Mouse (Mus musculus) forebrain, embryonic 14.5 days (tissue): ENCODE data around the gene Actn2. TPM values are rescaled to one million over a fixed set of nuclear protein-coding genes. Genes with fewer than 3 reads are reported as not detected.

Experiments used
- ATAC-seq: fragments of 200-750 bp; cut with Nextera tagmentation; 2 replicates; pipeline ENCODE4 v1.8.0; 2017; ENCODE audit warnings: mild to moderate bottlenecking, moderate library complexity
- DNase-seq: peaks from one replicate; pipeline ENCODE4 v3.0.0-alpha.2; 2015; ENCODE audit warnings: low spot score
- H3K27ac ChIP-seq: fragments of 300-500 bp; sonication (generic); 2 replicates; pipeline ENCODE4 v1.5.1; 2014; ENCODE audit warnings: low read depth, mild to moderate bottlenecking, control low read depth, low read length, moderate library complexity
- H3K27me3 ChIP-seq: fragments of 300-500 bp; sonication (generic); replicated peaks from 2 replicates; pipeline ENCODE4 v1.6.1; 2014; ENCODE audit warnings: low read length, control low read depth, mixed read lengths; ENCODE audit not compliant: control insufficient read depth, insufficient read depth
- H3K36me3 ChIP-seq: fragments of 300-500 bp; sonication (generic); 2 replicates; pipeline ENCODE4 v1.6.1; 2014; ENCODE audit warnings: low read length, control low read depth; ENCODE audit not compliant: control insufficient read depth, insufficient read depth
- H3K4me1 ChIP-seq: fragments of 300-500 bp; sonication (generic); 2 replicates; pipeline ENCODE4 v1.6.1; 2014; ENCODE audit warnings: antibody characterized with exemption, low read length, control low read depth; ENCODE audit not compliant: control insufficient read depth, insufficient read depth
- H3K4me2 ChIP-seq: fragments of 300-500 bp; sonication (generic); 2 replicates; pipeline ENCODE4 v1.6.1; 2014; ENCODE audit warnings: mild to moderate bottlenecking, control low read depth, low read length
- H3K4me3 ChIP-seq: fragments of 300-500 bp; sonication (generic); 2 replicates; pipeline ENCODE4 v1.5.1; 2014; ENCODE audit warnings: low read depth, low read length, control low read depth
- H3K9ac ChIP-seq: fragments of 300-500 bp; sonication (generic); 2 replicates; pipeline ENCODE4 v1.6.1; 2014; ENCODE audit warnings: mild to moderate bottlenecking, low read length, control low read depth, moderate library complexity
- H3K9me3 ChIP-seq: fragments of 300-500 bp; sonication (generic); replicated peaks from 2 replicates; pipeline ENCODE4 v1.6.1; 2016; ENCODE audit warnings: low read length, control low read depth, mixed read lengths; ENCODE audit not compliant: control insufficient read depth
- WGBS: fragments of 180-500 bp; shearing (Covaris S2); extraction: QIAGEN DNeasy Blood & Tissue Kit; methylation state at CpG from one replicate; pipeline ENCODE4 v1.1.7; 2014; 5-methylcytosine and 5-hydroxymethylcytosine counted together
- polyA plus RNA-seq: library from polyadenylated mRNA; unstranded; fragments of >200 nt; fragmentation: Nextera tagmentation; extraction: Ambion mirVana; gene quantifications from 2 replicates; pipeline ENCODE4 v1.2.1, GENCODE M21; 2014

The Actn2 gene
- polyA plus RNA-seq, 1 experiment from 2014 or later, result 1.7 TPM

GRCm38 (mm10) chr13:12356184-12356583 is 15.6 kb upstream of the Actn2 start:
- ATAC-seq (no peak), DNase-seq (no peak)
- no peaks in the 10 kb centered on the region for H3K27me3 ChIP-seq
- H3K9ac ChIP-seq, result no peak overlapping the region
- H3K4me3 ChIP-seq, result no peak overlapping the region
- H3K36me3 ChIP-seq, result no peaks in the 10 kb centered on the region
- H3K4me2 ChIP-seq, result no peak overlapping the region
- 79% methylated on average over 4 of the region's 4 CpGs for WGBS
- no peaks in the 10 kb centered on the region for H3K4me1 ChIP-seq
- H3K9me3 ChIP-seq, result no peaks in the 10 kb centered on the region
- no peak overlapping the region for H3K27ac ChIP-seq

GRCm38 (mm10) chr13:12349197-12349824 is 8.8 kb upstream of the Actn2 start:
- WGBS, result 82% methylated on average over 13 of the region's 13 CpGs
- ATAC-seq (no peak), DNase-seq (no peak)
- Histone ChIP-seq H3K4me1 (no peaks in the 10 kb centered on the region), H3K27ac (no peak overlapping the region), H3K36me3 (no peaks in the 10 kb centered on the region), H3K27me3 (no peaks in the 10 kb centered on the region), H3K9ac (no peak overlapping the region), H3K9me3 (no peaks in the 10 kb centered on the region), H3K4me2 (no peak overlapping the region), H3K4me3 (no peak overlapping the region)

DNA sequence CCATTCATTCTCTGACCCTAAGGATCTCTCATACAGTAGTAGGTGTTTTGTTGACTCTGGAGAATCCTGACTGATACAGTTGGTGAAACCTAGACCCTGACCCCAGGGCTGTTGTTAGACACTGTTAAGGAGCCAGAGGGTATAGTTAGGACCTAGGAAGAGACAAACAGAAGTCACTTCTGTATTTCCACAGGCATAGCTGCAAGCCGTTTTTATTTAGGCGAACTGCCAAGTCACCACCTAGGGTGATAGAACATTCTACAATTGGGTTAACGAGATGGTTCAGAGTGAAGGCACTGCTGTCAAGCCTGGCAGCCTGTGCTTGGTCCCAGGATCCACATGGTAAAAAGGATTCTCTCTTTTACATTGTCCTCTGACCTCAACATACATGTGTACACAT is 6.3 kb upstream of the Actn2 start:
- Histone ChIP-seq H3K9ac (no peak overlapping the region), H3K4me2 (no peak overlapping the region), H3K4me3 (no peak overlapping the region), H3K4me1 (no peaks in the 10 kb centered on the region), H3K9me3 (no peaks in the 10 kb centered on the region), H3K27ac (no peak overlapping the region), H3K27me3 (no peaks in the 10 kb centered on the region; the same call in 1 of the 2 replicates), H3K36me3 (no peaks in the 10 kb centered on the region)
- 50% methylated on average over 3 of the region's 3 CpGs for WGBS
- DNase-seq (no peak), ATAC-seq (no peak)

DNA sequence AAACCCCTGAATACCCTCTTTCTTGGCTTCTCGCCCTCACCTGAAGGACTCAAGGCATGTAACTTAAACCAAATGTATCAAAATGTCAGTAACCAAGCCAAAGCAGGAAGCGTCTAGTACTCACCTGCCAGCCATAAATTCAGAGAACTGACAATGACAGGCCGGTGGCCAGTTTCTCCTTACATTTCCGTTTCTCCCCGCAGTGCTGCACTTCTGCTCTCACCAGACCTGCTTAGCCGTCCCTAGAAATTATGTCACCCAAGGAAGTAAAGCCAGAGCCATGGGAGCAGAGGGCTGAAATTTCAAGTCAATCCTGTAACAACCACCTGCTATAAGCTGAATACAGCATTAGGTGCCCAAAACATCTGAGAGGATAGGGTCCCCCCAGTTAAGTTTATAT is 887 bp upstream of the Actn2 start:
- H3K4me1 ChIP-seq, result peaks cover 3% of the 10 kb centered on the region
- H3K4me2 ChIP-seq, result no peak overlapping the region
- no peaks in the 10 kb centered on the region; the same call in 1 of the 2 replicates for H3K27me3 ChIP-seq
- no peak for ATAC-seq
- no peak overlapping the region for H3K4me3 ChIP-seq
- DNase-seq, result no peak
- H3K36me3 ChIP-seq, result no peaks in the 10 kb centered on the region
- H3K27ac ChIP-seq, result no peak overlapping the region
- WGBS, result 64% methylated on average over 6 of the region's 6 CpGs
- no peak overlapping the region for H3K9ac ChIP-seq
- no peaks in the 10 kb centered on the region for H3K9me3 ChIP-seq

- Histone ChIP-seq H3K27me3 (no peaks in the 10 kb centered on the region; the same call in 1 of the 2 replicates), H3K9ac (no peak overlapping the region), H3K4me2 (no peak overlapping the region; the same call in 1 of the 2 replicates), H3K9me3 (no peaks in the 10 kb centered on the region), H3K4me1 (peaks cover 3% of the 10 kb centered on the region), H3K36me3 (no peaks in the 10 kb centered on the region), H3K4me3 (no peak overlapping the region), H3K27ac (no peak overlapping the region)
- DNase-seq (no peak), ATAC-seq (no peak)
These were observed 1.1 kb downstream of the Actn2 start for GRCm38 (mm10) chr13:12339446-12339845.

GRCm38 (mm10) chr13:12337752-12338151 is 2.8 kb downstream of the Actn2 start:
- Histone ChIP-seq H3K4me1 (peaks cover 3% of the 10 kb centered on the region), H3K4me3 (no peak overlapping the region), H3K27me3 (no peaks in the 10 kb centered on the region; the same call in 1 of the 2 replicates), H3K27ac (no peak overlapping the region), H3K9me3 (no peaks in the 10 kb centered on the region), H3K4me2 (no peak overlapping the region), H3K9ac (no peak overlapping the region), H3K36me3 (no peaks in the 10 kb centered on the region)
- 89% methylated on average over 7 of the region's 7 CpGs for WGBS
- DNase-seq, result no peak
- no peak for ATAC-seq

GRCm38 (mm10) chr13:12334016-12334415 is 6.5 kb downstream of the Actn2 start:
- Histone ChIP-seq H3K4me2 (no peak overlapping the region), H3K36me3 (no peaks in the 10 kb centered on the region), H3K9ac (no peak overlapping the region), H3K4me1 (no peaks in the 10 kb centered on the region), H3K27ac (no peak overlapping the region), H3K4me3 (no peak overlapping the region), H3K27me3 (no peaks in the 10 kb centered on the region), H3K9me3 (no peaks in the 10 kb centered on the region)
- DNase-seq (no peak), ATAC-seq (no peak)
- 72% methylated on average over 12 of the region's 12 CpGs for WGBS

DNA sequence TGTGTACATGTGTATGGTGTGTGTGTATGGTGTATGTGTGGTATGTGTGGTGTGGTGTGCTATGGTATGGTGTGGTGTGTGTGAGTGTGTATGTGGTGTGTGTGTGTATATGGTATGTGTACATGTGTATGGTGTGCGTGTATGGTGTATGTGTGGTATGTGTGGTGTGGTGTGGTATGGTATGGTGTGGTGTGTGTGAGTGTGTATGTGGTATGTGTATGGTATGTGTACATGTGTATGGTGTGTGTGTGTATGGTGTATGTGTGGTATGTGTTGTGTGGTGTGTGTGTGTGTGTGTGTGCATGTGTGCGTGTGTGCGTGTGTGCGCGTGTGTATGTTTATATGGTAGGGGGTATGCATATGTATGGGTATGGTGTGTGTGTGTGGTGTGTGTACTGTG is 9.0 kb downstream of the Actn2 start:
- no peak for ATAC-seq
- Histone ChIP-seq H3K4me1 (no peaks in the 10 kb centered on the region), H3K4me2 (no peak overlapping the region), H3K36me3 (no peaks in the 10 kb centered on the region), H3K4me3 (no peak overlapping the region), H3K27ac (no peak overlapping the region), H3K9me3 (no peaks in the 10 kb centered on the region), H3K9ac (no peak overlapping the region), H3K27me3 (no peaks in the 10 kb centered on the region)
- 100% methylated on average over 5 of the region's 5 CpGs for WGBS
- no peak for DNase-seq

GRCm38 (mm10) chr13:12328392-12328791 is 12.2 kb downstream of the Actn2 start:
- Histone ChIP-seq H3K36me3 (no peaks in the 10 kb centered on the region), H3K4me3 (no peak overlapping the region), H3K27me3 (no peaks in the 10 kb centered on the region), H3K4me1 (no peaks in the 10 kb centered on the region), H3K9ac (no peak overlapping the region), H3K9me3 (no peaks in the 10 kb centered on the region), H3K4me2 (no peak overlapping the region), H3K27ac (no peak overlapping the region)
- ATAC-seq (no peak), DNase-seq (no peak)
- 88% methylated on average over 4 of the region's 4 CpGs for WGBS
